Mouse (Mus musculus) inflammation-experienced regulatory T-cells, adult 6 months (primary cell): ENCODE results near the gene Pak3. TPM values are rescaled to one million over a fixed set of nuclear protein-coding genes. Genes with fewer than 3 reads are reported as not detected.

Experiments used
- ATAC-seq: one replicate; pipeline ENCODE4 v1.8.0; 2017
- polyA plus RNA-seq, 3 experiments: library from polyadenylated mRNA; unstranded; fragments of 100-300 nt; shearing (Covaris generic); gene quantifications; one replicate each; pipeline ENCODE4 v1.2.1; 2017

Pak3 gene
- polyA plus RNA-seq, 3 experiments from 2014 or later = 0.09 TPM; not detected in 2

DNA sequence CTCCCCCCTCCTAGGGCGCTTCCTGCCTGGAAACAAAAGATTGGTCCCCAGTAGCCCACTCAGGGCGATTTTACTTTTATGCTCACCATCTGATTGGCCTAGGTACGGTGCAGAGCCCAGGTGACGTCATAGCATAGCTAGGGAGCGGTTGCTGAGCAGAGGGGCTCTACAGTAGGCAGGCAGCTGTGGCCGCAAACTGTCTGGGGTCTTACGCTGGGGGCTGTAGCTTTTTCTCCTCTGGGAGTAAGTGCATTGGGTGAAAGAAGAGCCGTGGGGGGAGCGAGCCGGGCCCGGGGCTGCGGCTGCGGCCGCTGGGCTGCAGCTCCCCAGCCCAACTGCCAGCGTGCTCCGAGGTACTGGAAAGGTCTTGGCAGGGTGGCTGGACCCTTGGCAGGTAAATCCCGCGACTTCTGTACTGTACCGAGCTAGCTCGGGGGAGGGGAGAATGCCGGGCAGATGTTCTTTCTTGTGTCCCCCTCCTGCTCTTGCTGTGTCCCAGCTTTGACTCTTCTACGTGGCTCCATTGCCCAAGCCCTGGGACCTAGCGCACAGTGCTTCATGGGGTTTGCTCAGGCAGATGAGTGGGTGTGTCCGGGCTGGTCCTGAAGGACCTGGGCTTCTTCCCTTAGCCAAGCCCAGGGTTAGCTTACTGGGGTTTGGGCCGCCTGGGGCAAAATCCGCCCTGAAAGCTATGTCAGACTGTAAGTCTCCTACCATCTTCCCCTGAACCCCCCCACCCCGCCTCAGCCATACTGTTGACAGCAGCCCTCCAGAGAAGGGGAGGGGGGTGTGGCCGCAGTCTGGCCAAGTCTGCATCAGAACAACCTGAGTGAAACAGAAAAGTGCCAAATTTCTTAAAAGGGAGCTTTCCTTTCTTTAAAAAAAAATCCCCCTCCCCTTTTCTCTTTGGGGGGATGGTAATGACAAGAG is 146.1 kb downstream of the Pak3 start:
- ATAC-seq = no peak

DNA sequence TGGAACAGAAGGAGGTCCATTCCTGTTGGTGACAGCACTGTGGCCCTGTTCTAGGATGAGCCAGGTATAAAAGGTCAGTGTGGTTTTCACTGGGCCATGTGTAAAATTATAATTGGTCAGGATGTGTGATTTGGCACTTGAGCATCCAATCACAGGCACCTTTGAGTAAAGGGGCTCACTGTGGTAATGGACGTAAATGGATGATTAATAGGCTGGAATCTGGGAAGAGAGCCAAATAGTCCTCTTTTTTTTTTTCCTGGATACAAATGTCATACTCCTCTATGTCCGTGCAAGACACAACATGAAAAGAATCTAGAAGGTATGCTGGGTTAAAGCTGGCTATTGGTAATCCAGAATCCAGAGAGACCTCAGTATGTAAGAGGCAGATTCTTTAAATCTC is 147.4 kb downstream of the Pak3 start:
- ATAC-seq = no peak

DNA sequence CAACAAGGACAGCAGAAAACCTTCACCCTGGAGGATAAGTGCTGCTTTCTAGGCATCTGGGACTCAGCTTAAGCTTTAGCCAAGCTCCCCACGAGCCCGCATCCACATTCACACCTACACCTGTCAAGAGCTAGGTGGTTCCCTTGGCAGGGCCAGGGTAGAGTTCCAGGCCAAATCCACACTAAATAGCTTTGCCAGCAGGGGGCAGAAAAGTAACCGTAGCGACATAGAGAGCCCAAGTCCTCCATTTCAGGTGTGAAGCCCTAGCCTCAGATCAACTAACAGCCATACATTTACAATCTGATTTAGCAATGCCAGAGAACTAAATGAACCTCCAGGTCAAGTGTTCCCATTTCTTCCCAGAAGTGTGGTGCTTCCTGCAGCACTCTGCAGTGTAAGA is 148.6 kb downstream of the Pak3 start:
- no peak for ATAC-seq

- ATAC-seq = no peak
These were observed 149.9 kb downstream of the Pak3 start for GRCm38 (mm10) chrX:143668242-143668641.

DNA sequence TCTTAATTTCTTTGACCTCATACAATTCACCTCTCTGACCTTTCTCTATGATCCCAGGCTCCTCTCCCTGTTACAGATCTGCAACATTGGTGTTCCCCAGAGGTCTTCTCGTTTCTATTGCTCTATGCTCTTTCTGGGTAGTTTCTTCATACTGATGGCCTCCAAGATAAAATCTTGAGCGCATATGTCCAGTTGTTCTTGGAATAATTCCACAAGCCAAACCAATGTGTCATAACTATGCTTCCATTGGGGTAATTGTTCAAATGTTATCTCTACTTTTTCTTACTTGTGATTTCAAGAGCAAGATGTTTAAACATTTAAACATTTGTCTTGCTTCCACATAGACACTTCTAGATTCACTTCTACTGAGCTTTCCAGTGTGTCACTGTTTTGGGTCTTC is 160.2 kb downstream of the Pak3 start:
- ATAC-seq = no peak

GRCm38 (mm10) chrX:143722250-143722649 is 203.9 kb downstream of the Pak3 start:
- ATAC-seq = no peak

DNA sequence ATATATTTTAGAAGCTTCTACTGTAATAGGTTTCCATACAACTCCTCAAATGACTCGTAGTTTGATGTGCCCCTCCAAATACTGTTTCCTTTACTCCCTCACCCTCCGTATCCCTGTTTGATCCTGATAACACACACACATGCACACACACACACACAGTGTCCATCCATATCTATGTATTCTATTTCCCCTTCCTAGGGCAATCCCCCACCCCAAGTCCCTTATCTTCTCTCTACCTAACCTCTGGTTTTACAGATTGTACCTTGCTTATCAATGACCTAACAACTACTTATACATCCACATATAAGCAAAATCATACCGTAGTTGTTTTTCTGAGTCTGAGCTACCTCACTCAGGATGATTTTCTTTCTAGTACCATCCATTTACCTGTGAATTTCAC is 207.0 kb downstream of the Pak3 start:
- no peak for ATAC-seq

GRCm38 (mm10) chrX:143736035-143736434 is 217.6 kb downstream of the Pak3 start:
- no peak for ATAC-seq

GRCm38 (mm10) chrX:143739171-143739570 is 220.8 kb downstream of the Pak3 start:
- ATAC-seq = no peak

DNA sequence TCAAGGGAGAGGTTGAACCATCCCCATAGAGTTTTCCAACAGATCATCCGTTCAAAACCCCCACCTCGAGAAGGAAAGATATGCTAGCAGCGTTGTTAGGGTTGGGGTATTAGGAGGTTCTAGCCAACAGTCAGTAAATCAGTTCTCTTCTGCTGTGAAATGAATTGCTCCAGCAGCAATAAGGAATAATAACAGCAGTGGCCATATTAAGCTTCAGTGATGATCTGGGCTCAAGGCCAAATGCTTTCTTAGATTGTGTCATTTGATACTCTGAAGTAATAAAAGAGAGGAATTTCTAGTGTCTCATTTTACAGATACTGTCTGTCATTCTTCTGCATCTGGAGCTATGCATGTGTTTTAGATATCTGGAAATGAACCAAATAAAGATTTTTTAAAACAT is 244.2 kb downstream of the Pak3 start:
- ATAC-seq = no peak

DNA sequence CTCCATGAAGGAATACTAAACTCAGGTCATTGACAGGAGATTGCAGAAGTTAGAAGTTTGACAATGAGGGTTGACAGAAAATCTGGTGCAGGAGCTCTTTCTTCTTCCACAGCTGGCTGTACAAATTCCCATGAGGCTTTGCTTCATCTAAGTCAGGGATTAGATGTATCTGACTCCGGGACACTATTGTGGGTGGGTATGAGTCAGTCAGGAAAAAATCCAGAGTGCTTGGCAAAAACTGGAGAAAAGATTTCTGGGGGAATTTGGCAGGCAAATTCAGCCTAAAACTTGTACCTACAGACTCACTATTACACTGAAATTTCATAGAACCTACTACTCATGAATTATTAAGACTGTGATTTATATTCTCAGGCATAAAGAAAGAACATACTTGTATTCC is 297.6 kb downstream of the Pak3 start:
- no peak for ATAC-seq

DNA sequence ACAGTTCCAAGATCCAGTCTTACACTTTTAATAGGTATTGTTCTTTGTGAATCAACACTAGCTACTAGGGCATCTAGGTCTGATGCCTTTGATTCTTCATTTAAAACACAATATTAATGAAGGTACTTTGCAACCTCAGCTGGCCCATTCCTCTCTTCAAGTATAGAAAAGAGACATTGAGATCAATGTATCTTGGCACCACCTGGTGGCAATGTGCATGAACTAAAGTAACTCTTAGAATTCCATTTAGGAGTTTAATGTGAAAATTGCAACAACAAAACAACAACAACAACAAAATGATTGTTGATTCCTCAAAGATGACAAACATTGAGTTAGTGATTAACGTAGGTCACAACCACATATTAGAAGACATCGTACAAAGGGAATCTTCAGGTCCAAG is 300.6 kb downstream of the Pak3 start:
- no peak for ATAC-seq

DNA sequence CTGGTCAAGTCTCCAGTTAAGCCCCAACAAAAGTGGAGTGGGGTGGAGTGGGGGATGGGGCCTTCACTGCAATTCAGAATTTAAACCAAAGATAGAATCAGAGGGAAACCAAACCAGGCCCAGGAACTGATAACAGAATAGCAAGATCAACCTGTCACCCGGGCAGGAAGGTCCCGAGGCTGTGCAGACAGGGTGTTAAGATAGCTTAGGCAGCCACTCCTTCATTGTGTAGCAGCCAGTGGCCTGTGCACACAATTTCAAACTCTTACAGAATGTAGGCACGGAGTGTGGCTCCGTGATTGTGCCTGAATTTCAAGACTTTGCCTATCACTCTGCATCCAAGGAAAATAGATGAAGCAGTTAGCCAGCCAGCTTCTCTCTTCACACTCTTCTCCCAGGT is 308.1 kb downstream of the Pak3 start:
- no peak for ATAC-seq

GRCm38 (mm10) chrX:143827212-143827611 is 308.8 kb downstream of the Pak3 start, which contains the start of gene Capn6:
Gene Capn6, minus strand, starts transcription at chrX:143827414.
- no peak for ATAC-seq

GRCm38 (mm10) chrX:143846637-143847036 is 328.2 kb downstream of the Pak3 start:
- no peak for ATAC-seq

Other genes with a start within 250 kb of the Pak3 start
- gene Chrdl1, start 124.3 kb upstream of the Pak3 start, polyA plus RNA-seq = not detected